Mouse (Mus musculus) heart, postnatal 14 days (tissue): ENCODE measurements around the gene Ganab. TPM values are rescaled to one million over a fixed set of nuclear protein-coding genes. Genes with fewer than 3 reads are reported as not detected.

ENCODE experiments used
- DNase-seq, 2 experiments: peaks; one replicate each; pipeline ENCODE4 v3.0.0; 2021 to 2022
- intact Hi-C: fragments of 180-260 bp; cut with DNase I; formaldehyde crosslinking; loops from one replicate; pipeline ENCODE4 v1.15.1; 2025
- microRNA-seq, 2 experiments: library from miRNA; unstranded; fragments of <30 nt; microRNA quantifications; one replicate each; pipeline ENCODE4 v1.2.0; 2021 to 2022
- total RNA-seq, 2 experiments: library from RNA; stranded (reverse); gene quantifications; 2 replicates each; pipeline ENCODE4 v1.2.3; 2021

Ganab gene
- total RNA-seq, 2 experiments from 2014 or later, result 60.6 to 63.7 TPM

GRCm38 (mm10) chr19:8953135-8954039 is 55.5 kb downstream of the Ganab start, which contains the start of gene Tut1:
TSS of gene Tut1 (plus strand) at chr19:8953847.
- intact Hi-C loops, result no loop called here
- DNase-seq, result peak; percentile 85 to 92

GRCm38 (mm10) chr19:8954171-8954570 is 56.3 kb downstream of the Ganab start:
- DNase-seq, result no peak
- intact Hi-C loops, result no loop called here

DNA sequence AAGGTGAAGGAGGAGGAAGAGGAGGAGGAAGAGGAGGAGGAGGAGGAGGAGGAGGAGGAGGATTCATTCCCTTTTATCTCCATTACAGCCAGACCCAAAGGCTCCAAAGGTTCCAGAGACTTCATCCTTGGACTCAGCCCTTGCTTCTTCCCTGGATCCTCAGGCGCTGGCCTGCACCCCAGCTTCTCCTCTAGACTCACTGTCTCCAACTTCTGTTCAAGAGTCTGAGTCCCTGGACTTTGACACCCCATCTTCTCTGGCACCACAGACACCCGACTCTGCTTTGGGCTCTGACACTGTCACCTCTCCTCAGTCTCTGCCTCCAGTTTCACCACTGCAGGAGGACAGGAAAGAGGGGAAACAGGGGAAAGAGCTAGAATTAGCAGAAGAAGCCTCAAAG is 64.4 kb downstream of the Ganab start:
- DNase-seq, result no peak
- intact Hi-C loops, result no loop called here

DNA sequence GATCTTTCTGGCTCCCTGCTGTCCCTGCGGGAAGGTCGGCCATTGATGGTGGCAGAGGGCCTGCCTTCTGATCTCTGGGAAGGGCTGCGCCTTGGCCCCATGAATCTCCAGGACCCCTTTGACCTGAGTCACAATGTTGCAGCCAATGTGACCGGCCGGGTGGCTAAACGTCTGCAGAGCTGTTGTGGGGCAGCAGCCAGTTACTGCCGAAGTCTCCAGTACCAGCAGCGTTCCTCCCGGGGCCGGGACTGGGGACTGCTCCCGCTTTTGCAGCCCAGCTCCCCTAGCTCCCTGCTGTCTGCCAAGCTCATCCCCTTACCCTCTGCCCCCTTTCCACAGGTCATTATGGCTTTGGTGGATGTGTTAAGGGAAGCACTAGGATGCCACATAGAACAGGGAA is 67.2 kb downstream of the Ganab start:
- intact Hi-C loops, result loop anchor here (5.0 kb wide), 1 partner anchor 123 kb away; no protein-coding TSS in a partner anchor
- no peak for DNase-seq

DNA sequence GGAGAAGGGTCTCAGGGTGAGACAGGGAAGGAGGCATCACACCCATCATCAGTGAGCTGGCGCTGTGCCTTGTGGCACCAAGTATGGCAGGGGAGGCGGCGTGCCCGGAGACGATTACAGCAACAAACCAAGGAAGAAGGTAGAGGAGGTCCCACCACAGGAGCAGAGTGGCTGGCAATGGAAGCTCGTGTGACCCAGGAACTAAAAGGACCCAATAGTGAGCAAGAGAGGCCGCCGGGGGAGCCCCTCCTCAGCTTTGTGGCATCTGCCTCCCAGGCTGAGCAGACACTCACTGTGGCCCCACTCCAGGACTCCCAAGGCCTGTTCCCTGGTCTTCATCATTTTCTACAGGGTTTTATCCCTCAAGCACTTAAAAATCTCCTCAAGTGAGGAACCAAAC is 67.9 kb downstream of the Ganab start:
- peak in 1 of 2 experiments; percentile 26 for DNase-seq
- intact Hi-C loops, result loop anchor here (5.0 kb wide), 1 partner anchor 123 kb away; no protein-coding TSS in a partner anchor

GRCm38 (mm10) chr19:8966198-8966589 is 68.3 kb downstream of the Ganab start:
- peak in 1 of 2 experiments; percentile 21 for DNase-seq
- intact Hi-C loops, result loop anchor here (5.0 kb wide), 1 partner anchor 124 kb away; no protein-coding TSS in a partner anchor

Small RNA genes lying within 50 kb of the gene (microRNA-seq; reads per million reads assigned to microRNA genes)
- 0.12 to 0.27 reads per million in 2 experiments for gene Mir5136

Other genes starting within 250 kb of the Ganab start
- under 1 TPM in 1 of 2 experiments, not detected in 1; 0.05 TPM for gene Chrm1, start 234.3 kb upstream of the Ganab start, total RNA-seq
- 10 to 100 TPM; 39.8 to 50.9 TPM for gene Slc3a2, start 174.7 kb upstream of the Ganab start, total RNA-seq
- 10 to 100 TPM; 19.1 to 20.1 TPM for gene Wdr74, start 162.2 kb upstream of the Ganab start, total RNA-seq
- gene 1700092M07Rik, start 157.4 kb upstream of the Ganab start, total RNA-seq, result under 1 TPM in 1 of 2 experiments, not detected in 1; 0.95 TPM
- gene Stx5a, start 156.7 kb upstream of the Ganab start, total RNA-seq, result 10 to 100 TPM; 37.4 to 40.5 TPM
- 10 to 100 TPM; 59.3 to 59.5 TPM for gene Nxf1, start 141.0 kb upstream of the Ganab start, total RNA-seq
- gene Tmem223, start 127.1 kb upstream of the Ganab start, total RNA-seq, result 100 to 1,000 TPM; 110 to 121 TPM
- 10 to 100 TPM; 15.7 to 17.9 TPM for gene Tmem179b, start 123.6 kb upstream of the Ganab start, total RNA-seq
- 1 to 10 TPM; 7.2 to 8.9 TPM for gene Taf6l, start 111.7 kb upstream of the Ganab start, total RNA-seq
- gene Polr2g, start 99.5 kb upstream of the Ganab start, total RNA-seq, result 10 to 100 TPM; 53.9 to 63.0 TPM
- 1 to 10 TPM; 1.2 to 2.3 TPM for gene Zbtb3, start 95.5 kb upstream of the Ganab start, total RNA-seq
- gene Ttc9c, start 78.7 kb upstream of the Ganab start, total RNA-seq, result 10 to 100 TPM; 15.1 to 15.4 TPM
- 10 to 100 TPM; 48.5 to 51.1 TPM for gene Hnrnpul2, start 78.1 kb upstream of the Ganab start, total RNA-seq
- not detected for gene AC129217.1, start 68.3 kb upstream of the Ganab start, total RNA-seq
- gene Bscl2, start 60.6 kb upstream of the Ganab start, total RNA-seq, result 10 to 100 TPM; 21.3 to 28.0 TPM
- gene Gng3, start 58.9 kb upstream of the Ganab start, total RNA-seq, result not detected
- 1 to 10 TPM; 3.4 to 5.4 TPM for gene Lrrn4cl, start 47.3 kb upstream of the Ganab start, total RNA-seq
- gene Ubxn1, start 26.6 kb upstream of the Ganab start, total RNA-seq, result 100 to 1,000 TPM; 109 to 116 TPM
- gene Uqcc3, start 17.1 kb upstream of the Ganab start, total RNA-seq, result 10 to 100 TPM; 53.3 to 53.8 TPM
- gene Lbhd1, start 14.3 kb upstream of the Ganab start, total RNA-seq, result 1 to 10 TPM; 3.9 to 6.1 TPM
- not detected for gene Gm49403, start 14.1 kb upstream of the Ganab start, total RNA-seq
- 10 to 100 TPM; 16.0 to 16.4 TPM for gene 1810009A15Rik, start 9.2 kb upstream of the Ganab start, total RNA-seq
- 1 to 10 TPM in 1 of 2 experiments, not detected in 1; 1.2 TPM for gene Gm49416, start 9.1 kb upstream of the Ganab start, total RNA-seq
- gene Ints5, start 5.1 kb upstream of the Ganab start, total RNA-seq, result 10 to 100 TPM; 12.3 to 12.9 TPM
- gene B3gat3, start 22.3 kb downstream of the Ganab start, total RNA-seq, result 10 to 100 TPM; 37.1 to 38.0 TPM
- gene Rom1, start 31.3 kb downstream of the Ganab start, total RNA-seq, result 10 to 100 TPM; 12.4 to 12.7 TPM
- gene Eml3, start 31.5 kb downstream of the Ganab start, total RNA-seq, result 10 to 100 TPM; 12.5 to 16.2 TPM
- 10 to 100 TPM; 42.1 to 44.8 TPM for gene Mta2, start 43.8 kb downstream of the Ganab start, total RNA-seq
- 1 to 10 TPM; 7.6 TPM for gene Tut1, start 55.8 kb downstream of the Ganab start, total RNA-seq
- gene Eef1g, start 69.0 kb downstream of the Ganab start, total RNA-seq, result 100 to 1,000 TPM; 220 to 273 TPM
- gene Ahnak, start 91.2 kb downstream of the Ganab start, total RNA-seq, result 100 to 1,000 TPM; 288 to 310 TPM
- 100 to 1,000 TPM in 1 of 2 experiments, not detected in 1; 233 TPM for gene Scgb1a1, start 189.9 kb downstream of the Ganab start, total RNA-seq
- gene Asrgl1, start 237.6 kb downstream of the Ganab start, total RNA-seq, result 10 to 100 TPM; 20.0 to 29.3 TPM